Mouse (Mus musculus): ENCODE measurements at regions not wholly inside any gene's neighbourhood (a gene's known extent, or its start where the extent isn't known, plus 50 kb on each side); places are given as distances from the start of the nearest gene placed in this dataset.
A peak's percentile ranks its signal among the peaks of the same experiment; 100 is the strongest.

DNA sequence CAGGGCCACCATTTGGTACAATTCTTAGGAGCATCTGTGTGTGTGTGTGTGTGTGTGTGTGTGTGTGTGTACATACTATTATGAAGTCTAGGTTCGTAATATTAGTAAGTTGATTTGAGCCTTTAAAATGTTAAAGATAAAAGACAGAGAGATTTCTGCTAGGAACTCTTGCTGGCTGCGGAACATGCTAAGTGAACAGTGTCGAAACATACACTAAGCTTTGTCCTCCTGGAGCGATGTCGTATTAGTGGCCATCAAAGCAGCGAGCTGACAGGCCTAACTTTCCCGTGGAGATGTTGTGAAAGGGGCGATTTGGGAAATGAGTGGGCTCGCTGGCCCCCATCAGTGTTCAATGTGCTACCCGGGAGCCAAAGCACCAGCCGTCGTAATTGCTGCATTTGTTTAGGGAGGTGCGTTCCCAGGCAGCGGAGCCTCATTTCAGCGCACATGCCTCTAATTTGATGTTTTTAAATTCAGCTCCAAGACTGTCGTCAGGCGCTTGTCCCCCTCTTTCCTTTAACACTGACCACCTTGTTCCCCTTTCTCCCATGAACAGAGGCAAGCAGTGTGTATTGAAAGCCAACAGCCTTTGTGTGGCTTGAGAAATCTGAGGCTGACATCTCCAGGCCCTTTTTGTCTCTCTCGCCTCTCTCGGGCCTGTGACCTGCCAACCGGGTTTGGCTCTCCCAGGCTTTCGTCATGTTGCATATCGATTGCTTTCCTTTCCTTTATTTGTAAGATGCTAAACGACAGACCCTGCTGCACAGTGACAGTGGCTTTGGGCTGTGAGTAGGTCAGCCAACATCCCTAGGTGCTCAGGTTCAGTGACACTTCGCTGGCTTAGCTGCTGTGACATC is 426.3 kb downstream of the Sorl1 start:
- no peak for DNase-seq (ENCODE audit: low read depth, low spot score)

DNA sequence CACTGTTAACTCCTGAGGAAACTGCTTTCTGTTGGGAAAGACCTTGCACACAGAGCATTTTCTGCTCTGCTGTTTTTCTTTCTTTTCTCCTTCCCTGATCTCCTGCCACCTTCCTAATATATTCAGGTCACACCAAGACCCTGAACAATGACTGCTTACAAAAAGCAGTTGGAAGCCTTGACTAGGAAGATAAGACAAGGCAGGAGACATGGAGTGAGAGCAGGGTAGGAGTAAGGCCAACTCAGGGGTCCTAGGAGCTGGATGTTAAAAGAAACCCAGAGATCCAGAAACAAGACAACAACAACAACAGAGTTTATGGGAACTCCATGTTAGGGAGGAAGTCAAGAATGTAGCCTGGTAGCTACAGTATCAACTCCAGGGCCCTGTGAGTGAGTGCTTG is 426.9 kb downstream of the Sorl1 start:
- no peak for DNase-seq (ENCODE audit: low read depth, low spot score)

GRCm38 (mm10) chr9:41682911-41683310 is 441.2 kb downstream of the Sorl1 start:
- peak; percentile 35 for DNase-seq (ENCODE audit: low read depth, low spot score)

DNA sequence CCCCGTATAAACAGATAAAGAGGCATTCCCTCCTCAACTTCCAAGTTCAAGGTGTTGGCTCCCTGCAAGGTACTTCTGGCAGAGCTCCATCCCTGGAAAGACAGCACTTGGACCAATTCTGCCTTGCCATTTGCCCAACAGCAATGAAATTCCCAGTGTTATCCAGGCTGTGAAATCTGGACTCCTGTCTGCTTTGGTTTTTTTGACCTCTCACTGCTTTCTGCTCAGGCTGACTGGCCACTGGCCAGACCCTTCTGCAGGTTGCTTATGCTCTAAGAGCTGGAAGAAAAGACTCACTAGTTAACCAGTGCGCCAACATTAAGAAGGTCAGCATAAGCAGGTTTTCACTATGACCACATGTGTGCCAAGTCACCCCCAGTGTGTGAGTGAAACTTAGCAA is 448.4 kb downstream of the Sorl1 start:
- DNase-seq (ENCODE audit: low read depth, low spot score): no peak

GRCm38 (mm10) chr9:41672958-41673357 is 451.1 kb downstream of the Sorl1 start:
- DNase-seq (ENCODE audit: low read depth, low spot score): no peak

GRCm38 (mm10) chr9:41668741-41669140 is 455.4 kb downstream of the Sorl1 start:
- DNase-seq (ENCODE audit: low read depth, low spot score): no peak

GRCm38 (mm10) chr9:41665000-41665685 is 459.0 kb downstream of the Sorl1 start:
- no peak for DNase-seq (ENCODE audit: low read depth, low spot score)

- DNase-seq (ENCODE audit: low read depth, low spot score): peak; percentile 83
Measured at GRCm38 (mm10) chr9:41660576-41660975, 463.5 kb downstream of the Sorl1 start.

GRCm38 (mm10) chr9:41660011-41660410 is 464.1 kb downstream of the Sorl1 start:
- DNase-seq (ENCODE audit: low read depth, low spot score): peak; percentile 86

DNA sequence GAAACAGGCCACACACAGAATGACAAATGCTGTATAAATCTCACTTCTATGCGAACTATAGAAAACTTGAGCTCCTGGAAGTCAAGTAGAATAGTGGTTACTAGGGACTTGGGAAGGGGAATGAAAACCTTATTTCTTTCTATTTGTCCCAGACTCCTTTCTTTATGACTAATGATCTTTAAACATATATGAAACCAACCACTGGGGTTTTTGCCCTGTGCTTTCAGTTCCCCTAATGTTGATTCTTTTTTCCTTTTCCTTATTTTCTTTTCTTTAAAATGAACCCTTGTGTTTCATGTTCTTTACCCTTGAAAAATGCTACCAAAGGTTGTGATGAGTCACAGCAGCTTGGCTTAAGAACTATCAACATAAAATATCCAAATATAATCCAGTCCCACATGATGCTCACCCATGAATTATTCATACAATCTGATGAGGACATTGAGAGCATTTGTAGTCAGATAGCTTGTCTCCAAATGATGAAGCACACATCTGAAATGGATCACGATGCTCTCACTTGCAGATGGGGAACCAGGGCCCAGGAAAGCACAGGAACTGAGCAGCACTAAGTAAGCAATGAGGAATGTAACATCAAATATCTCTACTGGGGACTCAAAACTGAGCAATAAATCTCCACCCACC is 470.2 kb upstream of the Ubash3b start:
- peak; percentile 60 for DNase-seq (ENCODE audit: low read depth, low spot score)

DNA sequence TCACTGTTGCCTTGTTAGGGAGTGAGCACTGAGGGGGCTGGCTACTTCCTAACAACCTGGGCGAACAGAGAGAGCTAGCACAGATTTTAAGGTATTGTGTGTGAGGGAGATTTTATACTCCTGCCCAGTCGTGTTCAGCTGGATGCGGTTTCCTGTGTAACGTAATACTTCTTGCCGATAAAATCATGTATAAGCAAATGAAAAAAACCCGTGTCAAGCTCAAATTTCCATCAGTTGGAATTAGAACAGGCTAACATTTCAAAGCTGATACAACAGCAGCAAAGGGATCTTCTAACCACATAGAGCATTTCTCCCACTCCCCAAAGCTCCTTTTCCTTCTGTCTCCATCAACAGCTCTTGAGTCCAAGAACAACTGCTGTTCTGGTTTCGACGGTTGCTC is 459.8 kb upstream of the Ubash3b start:
- DNase-seq (ENCODE audit: low read depth, low spot score): no peak

- DNase-seq (ENCODE audit: low read depth, low spot score): no peak
Measured at GRCm38 (mm10) chr9:41614002-41614401, 452.5 kb upstream of the Ubash3b start.

GRCm38 (mm10) chr9:41612802-41613550 is 451.5 kb upstream of the Ubash3b start:
- no peak for DNase-seq (ENCODE audit: low read depth, low spot score)

DNA sequence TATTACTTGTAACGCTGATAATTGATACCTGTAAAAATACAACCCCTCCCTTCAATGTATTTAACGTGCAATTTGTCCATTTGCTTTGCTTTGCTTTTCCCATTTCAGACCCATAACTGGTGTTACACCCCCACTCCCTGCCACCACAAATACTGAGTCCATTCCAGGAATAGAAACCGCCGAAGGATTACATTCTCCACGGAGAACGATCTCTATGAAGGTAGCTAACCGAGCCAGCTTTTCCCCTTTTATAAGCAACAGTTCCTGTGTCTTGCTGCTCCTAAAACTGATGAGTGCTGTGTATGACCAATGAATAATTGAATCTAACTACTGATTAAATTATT is 450.9 kb upstream of the Ubash3b start:
- no peak for DNase-seq (ENCODE audit: low read depth, low spot score)

- DNase-seq (ENCODE audit: low read depth, low spot score): peak; percentile 93
Measured at GRCm38 (mm10) chr9:41611534-41612451, 450.3 kb upstream of the Ubash3b start.

DNA sequence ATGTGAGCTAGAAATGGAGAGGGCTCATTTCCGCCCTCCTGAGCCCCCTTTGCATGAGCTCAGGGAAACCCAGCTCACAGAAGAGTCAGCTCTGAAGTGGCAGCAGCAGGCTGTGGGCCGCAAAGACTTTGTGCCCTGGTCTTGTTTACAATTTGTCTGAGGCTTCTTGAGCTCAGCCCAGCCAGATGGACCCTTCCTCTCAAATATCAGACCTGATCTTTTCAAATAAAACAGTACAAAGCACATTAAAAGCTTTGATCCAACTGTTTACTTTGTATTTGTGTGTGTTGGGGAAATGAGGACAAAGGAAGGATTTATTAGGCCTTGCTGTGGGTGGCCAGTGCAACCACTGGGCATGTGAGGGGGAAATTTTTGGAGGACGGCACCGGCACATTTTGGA is 448.9 kb upstream of the Ubash3b start:
- DNase-seq (ENCODE audit: low read depth, low spot score): no peak

DNA sequence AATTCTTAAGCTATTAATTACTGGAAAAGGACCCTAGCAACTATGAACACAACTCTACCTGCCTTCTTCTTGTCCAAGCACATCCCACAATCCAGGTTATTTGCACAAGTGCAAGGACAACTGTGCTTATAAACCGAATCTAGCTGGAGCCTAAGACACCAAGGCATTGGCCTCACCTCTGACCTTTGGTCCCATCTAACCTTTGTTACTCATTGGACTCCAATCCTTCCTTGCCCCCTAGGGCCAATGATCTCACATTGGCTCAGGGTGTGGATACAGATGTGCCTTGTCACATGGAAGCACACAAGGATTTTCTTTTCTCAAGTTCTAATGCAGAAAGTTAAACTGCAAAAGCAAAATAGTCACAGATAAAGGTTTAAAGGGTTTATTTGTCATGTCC is 444.6 kb upstream of the Ubash3b start:
- DNase-seq (ENCODE audit: low read depth, low spot score): no peak

DNA sequence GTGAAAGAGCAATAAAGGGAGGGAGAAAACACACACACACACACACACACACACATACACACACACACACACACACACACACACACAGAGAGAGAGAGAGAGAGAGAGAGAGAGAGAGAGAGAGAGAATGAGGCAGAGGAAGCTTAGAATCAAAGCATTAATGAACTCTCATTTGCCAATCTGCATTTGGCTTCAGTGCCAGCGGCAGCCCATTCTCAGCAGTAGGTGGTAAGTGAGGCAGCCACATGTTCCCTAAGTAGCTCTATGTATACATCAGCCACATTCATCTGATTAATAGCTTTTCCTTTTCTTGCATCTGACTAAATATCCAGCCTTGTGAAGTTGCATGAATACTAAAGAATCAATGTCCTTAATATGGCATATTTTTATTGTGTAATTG is 443.4 kb upstream of the Ubash3b start:
- DNase-seq (ENCODE audit: low read depth, low spot score): no peak

DNA sequence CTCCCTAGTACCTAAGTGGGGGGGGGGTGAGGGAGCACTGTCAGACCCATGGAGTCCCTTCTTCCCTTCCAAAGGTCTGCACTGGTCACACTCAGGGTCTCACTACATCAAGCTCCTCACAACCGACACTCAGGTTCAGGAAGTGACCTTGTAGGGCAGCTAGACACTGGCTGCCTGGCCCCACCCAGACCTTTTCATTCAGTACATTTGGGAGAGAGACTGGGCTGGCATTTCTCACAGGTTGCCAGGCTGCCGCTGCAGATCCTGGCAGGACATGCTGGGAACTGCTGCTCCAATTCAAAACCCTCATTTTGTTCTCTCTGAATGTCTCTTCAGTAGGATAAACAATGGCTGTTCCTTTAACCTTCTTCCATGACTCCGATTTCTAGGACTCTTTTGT is 439.3 kb upstream of the Ubash3b start:
- no peak for DNase-seq (ENCODE audit: low read depth, low spot score)

GRCm38 (mm10) chr9:41599874-41600273 is 438.4 kb upstream of the Ubash3b start:
- DNase-seq (ENCODE audit: low read depth, low spot score): peak; percentile 25

- DNase-seq (ENCODE audit: low read depth, low spot score): peak; percentile 87
Measured at GRCm38 (mm10) chr9:41595749-41596148, 434.3 kb upstream of the Ubash3b start.
